Mouse (Mus musculus) lung, postnatal 0 days (tissue): Measurements from ENCODE around the gene Ccdc63.

ENCODE experiments used
- CTCF ChIP-seq: IDR thresholded peaks from 2 replicates; pipeline ENCODE4 v1.5.1; 2016; ENCODE audit warnings: antibody characterized with exemption, mild to moderate bottlenecking
- EP300 ChIP-seq: IDR thresholded peaks from 2 replicates; pipeline ENCODE4 v1.6.1; 2016; ENCODE audit warnings: antibody characterized with exemption, mild to moderate bottlenecking, control low read depth

- TF ChIP-seq EP300 (no peak), CTCF (peak; percentile 93)
These were observed 49.6 kb downstream of the Ccdc63 start for GRCm38 (mm10) chr5:122091070-122091469.
